Mouse (Mus musculus) MEL (cell line): Measurements from ENCODE around the gene Nr2f1. TPM values are rescaled to one million over a fixed set of nuclear protein-coding genes. Genes with fewer than 3 reads are reported as not detected.

Experiments
- DNase-seq: peaks from one replicate; pipeline ENCODE4 v3.0.0; 2011; ENCODE audit warnings: low read depth, low spot score
- H3K27ac ChIP-seq: 2 replicates; pipeline ENCODE4 v1.5.1; 2012; ENCODE audit warnings: low read depth, mild to moderate bottlenecking, control low read depth, low read length, moderate library complexity; ENCODE audit not compliant: control insufficient read depth
- H3K27me3 ChIP-seq, 2 experiments: fragments of 150-350 bp in 1 of 2; sonication (generic) in 1 of 2; 2 replicates each; pipeline ENCODE4 v1.6.1; 2012; ENCODE audit warnings: low read length in 2 of 2, mild to moderate bottlenecking in 2 of 2, improper control_type of control experiment in 1 of 2, moderate library complexity in 1 of 2; ENCODE audit not compliant: insufficient read depth in 2 of 2, control insufficient read depth in 1 of 2
- H3K36me3 ChIP-seq, 2 experiments: 2 replicates each; pipeline ENCODE4 v1.6.1; 2012 to 2014; ENCODE audit warnings: low read length in 2 of 2, improper control_type of control experiment in 1 of 2, inconsistent platforms in 1 of 2, mild to moderate bottlenecking in 1 of 2; ENCODE audit not compliant: insufficient read depth in 2 of 2, control insufficient read depth in 1 of 2
- H3K4me1 ChIP-seq, 2 experiments: fragments of 150-350 bp in 1 of 2; sonication (generic) in 1 of 2; 2 replicates each; pipeline ENCODE4 v1.6.1; 2012; ENCODE audit warnings: low read length in 2 of 2, improper control_type of control experiment in 1 of 2, mild to moderate bottlenecking in 1 of 2; ENCODE audit not compliant: insufficient read depth in 2 of 2, control insufficient read depth in 1 of 2
- H3K4me3 ChIP-seq, 2 experiments: fragments of 150-350 bp in 1 of 2; sonication (generic) in 1 of 2; 2 replicates each; pipeline ENCODE4 v1.5.1; 2012; ENCODE audit warnings: low read depth in 2 of 2, low read length in 2 of 2, mild to moderate bottlenecking in 2 of 2, moderate library complexity in 2 of 2, control low read depth in 1 of 2, improper control_type of control experiment in 1 of 2; ENCODE audit not compliant: control insufficient read depth in 1 of 2, insufficient read depth in 1 of 2
- H3K79me2 ChIP-seq: 2 replicates; pipeline ENCODE4 v1.6.1; 2012; ENCODE audit warnings: mild to moderate bottlenecking, low read length, moderate library complexity; ENCODE audit not compliant: control insufficient read depth, poor library complexity, insufficient read depth
- H3K9ac ChIP-seq: 2 replicates; pipeline ENCODE4 v1.6.1; 2012; ENCODE audit warnings: low read depth, mild to moderate bottlenecking, control low read depth, low read length, moderate library complexity; ENCODE audit not compliant: control insufficient read depth, poor library complexity, severe bottlenecking
- H3K9me3 ChIP-seq: fragments of 150-350 bp; sonication (generic); replicated peaks from 2 replicates; pipeline ENCODE4 v1.6.1; 2012; ENCODE audit warnings: mild to moderate bottlenecking, low read length, improper control_type of control experiment, moderate library complexity; ENCODE audit not compliant: insufficient read depth
- BHLHE40 ChIP-seq: IDR thresholded peaks from 2 replicates; pipeline ENCODE4 v1.6.1; 2012; ENCODE audit warnings: low read depth, mild to moderate bottlenecking, inconsistent platforms, low read length, improper control_type of control experiment, borderline replicate concordance
- CHD2 ChIP-seq: IDR thresholded peaks from 2 replicates; pipeline ENCODE4 v1.6.1; 2011; ENCODE audit warnings: low read length, improper control_type of control experiment
- EP300 ChIP-seq, 2 experiments: IDR thresholded peaks; 2 replicates each; pipeline ENCODE4 v1.6.1; 2011; ENCODE audit warnings: improper control_type of control experiment in 2 of 2, low read length in 2 of 2, low read depth in 1 of 2, mild to moderate bottlenecking in 1 of 2
- GATA1 ChIP-seq: IDR thresholded peaks from 2 replicates; pipeline ENCODE4 v1.6.1; 2011; ENCODE audit warnings: low read depth, low read length, improper control_type of control experiment
- HCFC1 ChIP-seq: IDR thresholded peaks from 2 replicates; pipeline ENCODE4 v1.6.1; 2012; ENCODE audit warnings: low read depth, mild to moderate bottlenecking, inconsistent platforms, low read length, improper control_type of control experiment, moderate library complexity
- JUND ChIP-seq: IDR thresholded peaks from 2 replicates; pipeline ENCODE4 v1.6.1; 2011; ENCODE audit warnings: low read depth, mild to moderate bottlenecking, improper control_type of control experiment, low read length
- MAZ ChIP-seq: IDR thresholded peaks from 2 replicates; pipeline ENCODE4 v1.6.1; 2012; ENCODE audit warnings: low read depth, mild to moderate bottlenecking, inconsistent platforms, low read length, improper control_type of control experiment
- MYB ChIP-seq: IDR thresholded peaks from 2 replicates; pipeline ENCODE4 v1.6.1; 2011; ENCODE audit warnings: mild to moderate bottlenecking, low read depth, low read length, improper control_type of control experiment
- RCOR1 ChIP-seq: IDR thresholded peaks from 2 replicates; pipeline ENCODE4 v1.6.1; 2012; ENCODE audit warnings: low read depth, mild to moderate bottlenecking, inconsistent platforms, low read length, improper control_type of control experiment
- SIN3A ChIP-seq: IDR thresholded peaks from 2 replicates; pipeline ENCODE4 v1.6.1; 2012; ENCODE audit warnings: low read length, improper control_type of control experiment, inconsistent platforms
- SMC3 ChIP-seq: IDR thresholded peaks from 2 replicates; pipeline ENCODE4 v1.6.1; 2011; ENCODE audit warnings: low read depth, low read length, improper control_type of control experiment
- TBP ChIP-seq: IDR thresholded peaks from 2 replicates; pipeline ENCODE4 v1.8.0; 2011; ENCODE audit warnings: low read depth, low read length, improper control_type of control experiment
- USF1 ChIP-seq: IDR thresholded peaks from 2 replicates; pipeline ENCODE4 v1.6.1; 2014; ENCODE audit warnings: low read depth, mild to moderate bottlenecking, inconsistent platforms, low read length, improper control_type of control experiment, moderate library complexity
- USF2 ChIP-seq, 2 experiments: IDR thresholded peaks; 2 replicates each; pipeline ENCODE4 v1.6.1; 2011 to 2012; ENCODE audit warnings: improper control_type of control experiment in 2 of 2, low read length in 2 of 2, borderline replicate concordance in 1 of 2, inconsistent platforms in 1 of 2, low read depth in 1 of 2, mild to moderate bottlenecking in 1 of 2; ENCODE audit not compliant: insufficient read depth in 1 of 2
- ZC3H11A ChIP-seq: IDR thresholded peaks from 2 replicates; pipeline ENCODE4 v1.6.1; 2012; ENCODE audit warnings: low read depth, mild to moderate bottlenecking, inconsistent platforms, low read length, improper control_type of control experiment
- ZKSCAN1 ChIP-seq: IDR thresholded peaks from 2 replicates; pipeline ENCODE4 v1.6.1; 2012; ENCODE audit warnings: low read depth, mild to moderate bottlenecking, inconsistent platforms, low read length, improper control_type of control experiment, moderate library complexity
- ZNF384 ChIP-seq: IDR thresholded peaks from 2 replicates; pipeline ENCODE4 v1.6.1; 2012; ENCODE audit warnings: low read depth, mild to moderate bottlenecking, inconsistent platforms, low read length, improper control_type of control experiment
- polyA plus RNA-seq, 2 experiments: library from polyadenylated mRNA; stranded (reverse) in 1 of 2; unstranded in 1 of 2; fragments of >175 nt in 1 of 2; fragments of >200 nt in 1 of 2; gene quantifications; 2 replicates each; pipeline versions ENCODE4 v1.2.1 to v1.2.4; 2012; ENCODE audit warnings: low replicate concordance in 2 of 2, low read depth in 1 of 2; ENCODE audit not compliant: insufficient read length in 2 of 2, insufficient read depth in 1 of 2, missing spikeins in 1 of 2
- total RNA-seq: library from RNA; depleted of rRNA; stranded (reverse); fragments of 300-350 nt; gene quantifications from 2 replicates; pipeline ENCODE4 v1.2.3, GENCODE M21; 2012

Nr2f1 gene
- total and polyA plus RNA-seq, 3 experiments, result 9.9 to 27.1 TPM; not detected in 1

DNA sequence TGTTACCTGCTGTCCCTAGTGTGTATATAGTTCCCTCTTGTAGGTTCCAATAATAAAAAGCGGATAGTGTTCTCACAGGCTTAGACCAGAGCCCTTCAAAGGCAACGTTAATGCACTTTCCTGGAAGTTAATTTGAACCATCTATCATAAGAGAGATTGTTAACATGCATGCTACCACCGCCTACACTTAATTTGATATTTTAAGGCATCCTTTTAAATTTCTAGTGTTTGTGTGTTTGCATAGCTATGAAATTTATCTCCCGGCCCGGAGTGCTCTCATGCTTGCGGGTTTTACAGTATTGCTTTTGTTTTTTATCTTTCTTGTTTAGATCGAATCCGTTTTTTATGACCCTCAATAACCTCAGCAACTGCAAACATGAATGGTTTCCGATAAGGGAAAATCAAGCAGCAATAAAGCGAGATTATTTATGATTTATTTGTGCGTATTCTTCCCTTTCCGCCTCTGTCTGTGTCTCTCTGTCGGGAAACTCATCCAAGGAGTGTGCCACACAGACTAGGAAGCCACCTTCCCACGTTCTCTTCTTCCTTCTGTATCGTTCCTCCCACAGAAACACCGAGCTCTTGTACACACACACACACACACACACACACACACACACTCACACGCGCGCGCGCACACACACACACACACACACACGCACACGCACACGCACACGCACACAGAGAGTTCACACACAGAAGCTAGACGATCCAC lies 5.3 kb downstream of the Nr2f1 start:
- no peaks in the 10 kb centered on the region; a peak in 1 of 4 replicates for H3K4me1 ChIP-seq
- H3K27ac ChIP-seq, result no peak overlapping the region
- peaks cover 14% of the 10 kb centered on the region for H3K79me2 ChIP-seq
- H3K9me3 ChIP-seq, result no peaks in the 10 kb centered on the region
- TF ChIP-seq SIN3A (no peak), HCFC1 (no peak), ZC3H11A (no peak), TBP (no peak), USF1 (no peak), RCOR1 (no peak), MAZ (no peak), EP300 (IDR thresholded peaks at IDR 0.05; ENCODE audit: low read depth in 1 of 2, low read length in 2 of 2) (no peak), CHD2 (no peak), JUND (no peak)
- DNase-seq, result no peak
- H3K4me3 ChIP-seq, result no peak overlapping the region
- no peaks in the 10 kb centered on the region for H3K27me3 ChIP-seq
- H3K9ac ChIP-seq, result no peak overlapping the region
- H3K36me3 ChIP-seq, result peaks cover 0 to 2% of the 10 kb centered on the region in 2 experiments; a peak in 1 of 4 replicates

DNA sequence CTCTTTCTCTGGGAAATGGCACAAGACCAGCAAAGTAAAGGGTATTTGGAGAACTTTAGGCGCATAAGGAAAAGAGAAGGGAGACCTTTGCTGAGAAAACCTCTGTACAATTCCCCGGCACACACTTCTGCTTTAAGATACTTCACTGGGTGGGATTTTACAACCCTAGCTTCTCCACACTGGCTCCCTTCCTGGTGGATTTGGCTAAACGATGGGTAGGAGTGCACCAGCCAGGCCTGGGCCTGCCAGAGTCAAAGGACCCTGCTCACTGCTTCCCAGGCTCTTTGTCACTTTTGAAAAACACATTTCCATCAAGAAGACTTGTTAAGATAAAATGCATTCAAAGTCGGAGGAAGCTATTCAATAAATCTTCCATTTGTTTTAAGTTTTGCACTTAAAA lies 6.3 kb downstream of the Nr2f1 start:
- H3K4me1 ChIP-seq, result no peaks in the 10 kb centered on the region; a peak in 1 of 4 replicates
- no peak overlapping the region for H3K9ac ChIP-seq
- TF ChIP-seq BHLHE40 (no peak), SIN3A (no peak), SMC3 (no peak), GATA1 (no peak), MYB (no peak), USF1 (no peak)
- no peak for DNase-seq
- no peak overlapping the region for H3K4me3 ChIP-seq
- peaks cover 0 to 2% of the 10 kb centered on the region in 2 experiments; a peak in 1 of 4 replicates for H3K36me3 ChIP-seq
- no peak overlapping the region for H3K27ac ChIP-seq
- no peaks in the 10 kb centered on the region for H3K9me3 ChIP-seq
- H3K79me2 ChIP-seq, result peaks cover 10% of the 10 kb centered on the region
- no peaks in the 10 kb centered on the region for H3K27me3 ChIP-seq

DNA sequence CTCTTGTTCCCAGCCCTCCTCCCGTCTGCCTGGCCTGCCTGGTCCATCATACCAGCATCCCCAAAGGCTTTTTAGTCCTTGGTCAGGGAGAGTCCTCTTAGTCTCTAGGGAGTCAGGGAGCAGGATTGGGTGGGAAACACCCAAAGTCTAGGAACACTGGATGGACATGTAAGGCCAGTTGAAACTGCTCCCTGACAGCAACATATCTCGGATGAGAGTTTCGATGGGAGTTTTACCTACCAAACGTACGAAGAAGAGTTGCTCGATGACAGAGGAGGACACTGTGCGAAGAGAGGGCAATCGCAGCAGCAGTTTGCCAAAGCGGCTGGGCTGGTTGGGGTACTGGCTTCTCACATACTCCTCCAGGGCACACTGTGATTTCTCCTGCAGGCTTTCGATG lies 10.0 kb downstream of the Nr2f1 start:
- no peaks in the 10 kb centered on the region for H3K27me3 ChIP-seq
- no peaks in the 10 kb centered on the region for H3K36me3 ChIP-seq
- H3K79me2 ChIP-seq, result no peaks in the 10 kb centered on the region
- H3K4me1 ChIP-seq, result no peaks in the 10 kb centered on the region
- no peaks in the 10 kb centered on the region for H3K9me3 ChIP-seq
- TF ChIP-seq SIN3A (no peak), ZKSCAN1 (no peak), USF2 (IDR thresholded peaks at IDR 0.05; ENCODE audit: borderline replicate concordance in 1 of 2, insufficient read depth in 1 of 2, low read depth in 1 of 2, low read length in 2 of 2) (no peak), ZNF384 (no peak)
- H3K27ac ChIP-seq, result no peak overlapping the region
- no peak overlapping the region for H3K9ac ChIP-seq
- H3K4me3 ChIP-seq, result no peak overlapping the region
- DNase-seq, result no peak
